In the genomic region with DNA sequence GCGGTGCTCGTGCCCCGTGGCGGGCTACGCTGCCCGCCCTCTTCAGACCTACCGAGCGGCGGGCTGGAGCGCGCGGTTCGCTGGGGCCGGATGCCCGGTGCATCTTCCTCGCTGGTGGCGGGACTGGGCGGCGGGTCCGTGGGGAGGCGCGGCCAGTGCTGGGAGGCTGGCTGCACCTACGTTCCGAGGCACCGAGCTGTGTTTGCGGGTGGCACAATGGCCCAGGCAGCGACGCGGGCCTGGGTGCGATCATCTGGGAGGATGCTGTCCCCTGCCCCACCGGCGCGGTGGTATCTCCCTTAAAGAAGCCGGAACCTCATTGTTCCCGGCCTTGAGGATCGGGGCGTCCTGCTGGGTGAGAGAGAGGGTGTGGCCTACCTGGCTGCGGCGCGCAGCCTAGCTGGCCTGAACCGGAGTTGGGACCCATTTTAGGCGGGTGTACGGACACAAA, we compare ENCODE assay signal across 8 mouse cellular contexts. TPM values are rescaled to one million over a fixed set of nuclear protein-coding genes. Genes with fewer than 3 reads are reported as not detected.
DNase-seq lines count a peak whose midpoint lies in the region; ATAC-seq and TF ChIP-seq lines count a peak whose summit lies in the region.

A gene (minus strand): TSS at position 321 of the 451 bp plus-strand sequence.

- no peaks in the 10 kb centered on the region for H3K27me3 ChIP-seq in forebrain, postnatal 0 days (ENCODE audit: insufficient read depth, low read length)
- peaks cover under 1% of the 10 kb centered on the region; the same call in 1 of the 2 replicates for H3K27me3 ChIP-seq in hindbrain, embryonic 10.5 days (ENCODE audit: insufficient read depth, poor library complexity, severe bottlenecking)
- no peaks in the 10 kb centered on the region for H3K27me3 ChIP-seq in lung, postnatal 0 days (replicated peaks; ENCODE audit: insufficient read depth, low read length)

- DNase-seq in MN1 (ENCODE audit: low spot score) = peak; percentile 92
- DNase-seq in cerebellum, adult 18-20 months = peak; percentile 78 to 79
- peak; percentile 85 for DNase-seq in forebrain, postnatal 0 days
- DNase-seq in hindbrain, embryonic 10.5 days (ENCODE audit: low spot score) = peak; percentile 85
- DNase-seq in layer of hippocampus, adult 9-11 months = peak; percentile 72
- DNase-seq in lung, postnatal 0 days (ENCODE audit: low spot score) = peak; percentile 92
- DNase-seq in ovary, postnatal 14 days (ENCODE audit: low spot score) = peak; percentile 64
- peak; percentile 85 to 87 for DNase-seq in thymus, postnatal 36 days

- H3K4me1 ChIP-seq in forebrain, postnatal 0 days (ENCODE audit: insufficient read depth) = peaks cover 12% of the 10 kb centered on the region; the same call in 1 of the 2 replicates
- peaks cover 26% of the 10 kb centered on the region for H3K4me1 ChIP-seq in hindbrain, embryonic 10.5 days (replicated peaks)
- peaks cover 9% of the 10 kb centered on the region; the same call in 1 of the 2 replicates for H3K4me1 ChIP-seq in lung, postnatal 0 days (ENCODE audit: insufficient read depth, low read depth, low read length)

- no peaks in the 10 kb centered on the region for H3K9me3 ChIP-seq in forebrain, postnatal 0 days (ENCODE audit: low read length)
- H3K9me3 ChIP-seq in hindbrain, embryonic 10.5 days = no peaks in the 10 kb centered on the region
- H3K9me3 ChIP-seq in lung, postnatal 0 days (ENCODE audit: low read length) = no peaks in the 10 kb centered on the region

- no peak for TF ChIP-seq CTCF in forebrain, postnatal 0 days (IDR thresholded peaks at IDR 0.05; ENCODE audit: low read depth)
- no peak for TF ChIP-seq CTCF in lung, postnatal 0 days (IDR thresholded peaks at IDR 0.05)

- H3K4me3 ChIP-seq in forebrain, postnatal 0 days (ENCODE audit: low read depth, low read length) = peak within 1 kb of the TSS; percentile 89
- H3K4me3 ChIP-seq in hindbrain, embryonic 10.5 days = peak within 1 kb of the TSS; percentile 99
- peak within 1 kb of the TSS; percentile 93 for H3K4me3 ChIP-seq in lung, postnatal 0 days (ENCODE audit: low read depth, low read length)

- peak within 1 kb of the TSS; percentile 99 for H3K9ac ChIP-seq in forebrain, postnatal 0 days
- H3K9ac ChIP-seq in lung, postnatal 0 days (replicated peaks; ENCODE audit: low read depth) = peak within 1 kb of the TSS; percentile 86

- peaks cover 10% of the 10 kb centered on the region; the same call in 1 of the 2 replicates for H3K36me3 ChIP-seq in forebrain, postnatal 0 days (ENCODE audit: insufficient read depth)
- H3K36me3 ChIP-seq in hindbrain, embryonic 10.5 days = peaks cover 18% of the 10 kb centered on the region
- H3K36me3 ChIP-seq in lung, postnatal 0 days (ENCODE audit: insufficient read depth, low read length) = no peaks in the 10 kb centered on the region

- peak; percentile 76 for ATAC-seq in forebrain, postnatal 0 days
- peak; percentile 76 for ATAC-seq in lung, postnatal 0 days

- TF ChIP-seq EP300 in lung, postnatal 0 days (IDR thresholded peaks at IDR 0.05) = no peak

- peak within 1 kb of the TSS; percentile 83 for H3K4me2 ChIP-seq in forebrain, postnatal 0 days (ENCODE audit: low read depth)
- peak within 1 kb of the TSS; percentile 94 for H3K4me2 ChIP-seq in lung, postnatal 0 days (replicated peaks; ENCODE audit: low read depth, low read length)

- H3K27ac ChIP-seq in forebrain, postnatal 0 days (ENCODE audit: low read depth, low read length) = peak within 1 kb of the TSS; percentile 100
- H3K27ac ChIP-seq in hindbrain, embryonic 10.5 days = peak within 1 kb of the TSS; percentile 100
- H3K27ac ChIP-seq in lung, postnatal 0 days (ENCODE audit: low read length) = peak within 1 kb of the TSS; percentile 98

- WGBS in forebrain, postnatal 0 days = 2% methylated on average over 40 of the region's 43 CpGs
- WGBS in hindbrain, embryonic 10.5 days = under 1% methylated on average over 43 of the region's 43 CpGs
- WGBS in lung, postnatal 0 days = under 1% methylated on average over 36 of the region's 43 CpGs

RNA-seq across cellular contexts. Expression of the gene that starts here (rescaled TPM):
- 42.2 and 43.8 TPM in 2 replicates for total RNA-seq in forebrain, postnatal 0 days (2014; rRNA removed)
- 21.7 and 28.9 TPM in 2 replicates for polyA plus RNA-seq in forebrain, postnatal 0 days (2015; fragmentation: Nextera tagmentation; extraction: Ambion mirVana)
- polyA plus RNA-seq in hindbrain, embryonic 10.5 days (2016; fragmentation: Nextera tagmentation; extraction: Ambion mirVana) = 18.1 and 18.8 TPM in 2 replicates
- polyA plus RNA-seq in lung, postnatal 0 days (2015; fragmentation: Nextera tagmentation; extraction: Ambion mirVana) = 9.9 and 10.0 TPM in 2 replicates

Comparison
In these comparisons a context has a peak if more than half of its experiments do, and no peak if none do; other contexts are left out.
1. Peak in every context shown above with its lines: DNase-seq, ATAC-seq, H3K4me3 ChIP-seq and H3K27ac ChIP-seq.